Mouse (Mus musculus) adrenal gland, postnatal 4 days (tissue): ENCODE data around the gene Arhgef7. TPM values are rescaled to one million over a fixed set of nuclear protein-coding genes. Genes with fewer than 3 reads are reported as not detected.
A peak's percentile ranks its signal among the peaks of the same experiment; 100 is the strongest.

Experiments
- DNase-seq, 2 experiments: peaks; one replicate each; pipeline ENCODE4 v3.0.0; 2021 to 2022; ENCODE audit warnings: low spot score in 2 of 2, mixed read lengths in 2 of 2
- total RNA-seq, 2 experiments: library from RNA; stranded (reverse); gene quantifications; 2 replicates each; pipeline ENCODE4 v1.2.3; 2021

Arhgef7 gene
- total RNA-seq, 2 experiments from 2014 or later = 72.8 to 74.1 TPM

GRCm38 (mm10) chr8:11712244-11712643 lies 15.3 kb upstream of the Arhgef7 start:
- no peak for DNase-seq

GRCm38 (mm10) chr8:11717194-11717593 lies 10.3 kb upstream of the Arhgef7 start:
- DNase-seq = no peak

- DNase-seq = no peak
Measured at GRCm38 (mm10) chr8:11727273-11727650, 259 bp upstream of the Arhgef7 start.

- no peak for DNase-seq
Measured at GRCm38 (mm10) chr8:11728482-11729295, 1.2 kb downstream of the Arhgef7 start.

GRCm38 (mm10) chr8:11730271-11730940 lies 2.9 kb downstream of the Arhgef7 start:
- no peak for DNase-seq

GRCm38 (mm10) chr8:11735672-11736235 lies 8.2 kb downstream of the Arhgef7 start:
- DNase-seq = no peak

GRCm38 (mm10) chr8:11737096-11737495 lies 9.6 kb downstream of the Arhgef7 start:
- no peak for DNase-seq

GRCm38 (mm10) chr8:11739082-11739481 lies 11.6 kb downstream of the Arhgef7 start:
- no peak for DNase-seq

- DNase-seq = no peak
Measured at GRCm38 (mm10) chr8:11740857-11741256, 13.3 kb downstream of the Arhgef7 start.

- no peak for DNase-seq
Measured at GRCm38 (mm10) chr8:11743580-11743979, 16.1 kb downstream of the Arhgef7 start.

- DNase-seq = no peak
Measured at GRCm38 (mm10) chr8:11746850-11747600, 19.5 kb downstream of the Arhgef7 start.

GRCm38 (mm10) chr8:11749472-11749871 lies 22.0 kb downstream of the Arhgef7 start:
- DNase-seq = no peak

- DNase-seq = no peak
Measured at GRCm38 (mm10) chr8:11752338-11752737, 24.8 kb downstream of the Arhgef7 start.

- no peak for DNase-seq
Measured at GRCm38 (mm10) chr8:11753155-11753941, 25.8 kb downstream of the Arhgef7 start.

GRCm38 (mm10) chr8:11754723-11755122 lies 27.2 kb downstream of the Arhgef7 start:
- DNase-seq = no peak

GRCm38 (mm10) chr8:11755873-11756272 lies 28.4 kb downstream of the Arhgef7 start:
- DNase-seq = peak; percentile 29 to 57

- peak; percentile 80 to 88 for DNase-seq
Measured at GRCm38 (mm10) chr8:11757568-11758481, 30.3 kb downstream of the Arhgef7 start.

GRCm38 (mm10) chr8:11758482-11759281 lies 31.2 kb downstream of the Arhgef7 start:
- no peak for DNase-seq

GRCm38 (mm10) chr8:11761551-11761950 lies 34.0 kb downstream of the Arhgef7 start:
- no peak for DNase-seq
